Mouse (Mus musculus): ENCODE results near the gene Npb. TPM values are rescaled to one million over a fixed set of nuclear protein-coding genes. Genes with fewer than 3 reads are reported as not detected.
"Not testable (repeated sequence)": the region's sequence is repeated elsewhere in the genome, so short reads cannot be mapped to it uniquely, and the experiment has no call there.

The Npb gene
- polyA plus RNA-seq (2015; fragmentation: Nextera tagmentation; extraction: Ambion mirVana), result 13.6 and 15.5 TPM in 2 replicates

DNA sequence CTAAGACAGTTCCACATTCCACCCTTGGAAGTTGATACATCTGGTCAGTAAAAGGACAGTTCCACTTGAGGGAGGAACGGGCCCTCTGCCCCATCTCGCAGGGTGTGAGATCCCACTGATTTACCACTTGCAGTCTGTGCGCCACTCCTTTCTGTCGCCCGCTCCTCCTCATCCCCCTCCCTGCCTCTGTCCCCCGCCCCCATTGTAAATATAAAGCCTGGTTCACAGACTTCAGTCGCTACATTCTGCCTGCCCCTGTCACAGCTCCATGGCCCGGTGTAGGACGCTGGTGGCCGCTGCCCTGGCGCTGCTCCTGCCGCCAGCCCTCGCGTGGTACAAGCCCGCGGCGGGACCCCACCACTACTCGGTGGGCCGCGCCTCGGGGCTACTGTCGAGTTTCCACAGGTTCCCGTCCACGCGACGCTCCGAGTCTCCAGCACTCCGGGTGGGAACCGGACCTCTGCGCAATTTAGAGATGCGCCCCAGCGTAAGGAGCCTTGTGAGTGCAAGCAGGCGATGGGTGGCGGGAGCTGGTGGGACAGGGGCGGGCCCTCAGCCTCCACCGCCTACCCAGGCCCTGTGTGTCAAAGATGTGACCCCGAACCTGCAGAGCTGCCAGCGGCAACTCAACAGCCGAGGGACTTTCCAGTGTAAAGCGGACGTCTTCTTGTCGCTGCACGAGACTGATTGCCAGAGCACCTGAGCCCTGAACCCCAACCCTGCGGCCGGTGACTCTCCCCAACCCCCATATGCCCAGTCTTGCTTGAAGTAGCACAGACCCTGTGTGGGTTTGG, at the start of gene Npb:
Gene Npb, plus strand, starts transcription at position 237 of the 794 bp plus-strand sequence.
- H3K27ac ChIP-seq (ENCODE audit: low read length), result peak within 1 kb of the TSS; percentile 71
- H3K9ac ChIP-seq (ENCODE audit: low read length), result peak within 1 kb of the TSS; percentile 68
- H3K4me2 ChIP-seq (ENCODE audit: low read depth, low read length), result peak within 1 kb of the TSS; percentile 67
- H3K27me3 ChIP-seq (ENCODE audit: control insufficient read depth, insufficient read depth, low read length), result no peaks in the 10 kb centered on the region
- H3K36me3 ChIP-seq (ENCODE audit: control insufficient read depth, insufficient read depth), result peaks cover 14% of the 10 kb centered on the region
- ATAC-seq (replicated peaks; ENCODE audit: extremely low read depth, insufficient read depth, low FRiP score), result no peak; the same call in 1 of the 2 replicates
- peak within 1 kb of the TSS; percentile 45 for H3K4me3 ChIP-seq (ENCODE audit: low read length)
- no peaks in the 10 kb centered on the region for H3K9me3 ChIP-seq (replicated peaks; ENCODE audit: control insufficient read depth, low read length)
- 7% methylated on average over 45 of the region's 45 CpGs for WGBS
- H3K4me1 ChIP-seq (ENCODE audit: control insufficient read depth, insufficient read depth, low read length), result peaks cover 23% of the 10 kb centered on the region

GRCm38 (mm10) chr11:120558843-120559242, 49.4 kb upstream of the Npb start:
- H3K9me3 ChIP-seq (replicated peaks; ENCODE audit: control insufficient read depth, low read length); ATAC-seq (replicated peaks; ENCODE audit: extremely low read depth, insufficient read depth, low FRiP score); H3K9ac ChIP-seq (ENCODE audit: low read length); H3K4me2 ChIP-seq (ENCODE audit: low read depth, low read length); H3K4me3 ChIP-seq (ENCODE audit: low read length); H3K27ac ChIP-seq (ENCODE audit: low read length); H3K4me1 ChIP-seq (ENCODE audit: control insufficient read depth, insufficient read depth, low read length); H3K27me3 ChIP-seq (ENCODE audit: control insufficient read depth, insufficient read depth, low read length): not testable (repeated sequence)
- H3K36me3 ChIP-seq (ENCODE audit: control insufficient read depth, insufficient read depth), result peaks cover 47% of the 10 kb centered on the region
- 84% methylated on average over 6 of the region's 6 CpGs for WGBS

GRCm38 (mm10) chr11:120560952-120561728, 47.1 kb upstream of the Npb start:
- Histone ChIP-seq H3K4me2 (ENCODE audit: low read depth, low read length) (no peak overlapping the region), H3K27ac (ENCODE audit: low read length) (no peak overlapping the region), H3K27me3 (ENCODE audit: control insufficient read depth, insufficient read depth, low read length) (no peaks in the 10 kb centered on the region), H3K36me3 (ENCODE audit: control insufficient read depth, insufficient read depth) (peaks cover 66% of the 10 kb centered on the region), H3K9me3 (replicated peaks; ENCODE audit: control insufficient read depth, low read length) (no peaks in the 10 kb centered on the region), H3K4me1 (ENCODE audit: control insufficient read depth, insufficient read depth, low read length) (no peaks in the 10 kb centered on the region), H3K9ac (ENCODE audit: low read length) (no peak overlapping the region), H3K4me3 (ENCODE audit: low read length) (no peak overlapping the region)
- no peak for ATAC-seq (replicated peaks; ENCODE audit: extremely low read depth, insufficient read depth, low FRiP score)
- 90% methylated on average over 13 of the region's 13 CpGs for WGBS

- no peak overlapping the region for H3K9ac ChIP-seq (ENCODE audit: low read length)
- H3K4me1 ChIP-seq (ENCODE audit: control insufficient read depth, insufficient read depth, low read length), result no peaks in the 10 kb centered on the region
- WGBS, result 93% methylated on average over 13 of the region's 13 CpGs
- H3K9me3 ChIP-seq (replicated peaks; ENCODE audit: control insufficient read depth, low read length), result no peaks in the 10 kb centered on the region
- H3K4me2 ChIP-seq (ENCODE audit: low read depth, low read length), result no peak overlapping the region
- H3K4me3 ChIP-seq (ENCODE audit: low read length), result no peak overlapping the region
- no peak overlapping the region for H3K27ac ChIP-seq (ENCODE audit: low read length)
- ATAC-seq (replicated peaks; ENCODE audit: extremely low read depth, insufficient read depth, low FRiP score), result no peak
- H3K36me3 ChIP-seq (ENCODE audit: control insufficient read depth, insufficient read depth), result peaks cover 84% of the 10 kb centered on the region
- H3K27me3 ChIP-seq (ENCODE audit: control insufficient read depth, insufficient read depth, low read length), result no peaks in the 10 kb centered on the region
Observed at GRCm38 (mm10) chr11:120562949-120563348, 45.3 kb upstream of the Npb start.

DNA sequence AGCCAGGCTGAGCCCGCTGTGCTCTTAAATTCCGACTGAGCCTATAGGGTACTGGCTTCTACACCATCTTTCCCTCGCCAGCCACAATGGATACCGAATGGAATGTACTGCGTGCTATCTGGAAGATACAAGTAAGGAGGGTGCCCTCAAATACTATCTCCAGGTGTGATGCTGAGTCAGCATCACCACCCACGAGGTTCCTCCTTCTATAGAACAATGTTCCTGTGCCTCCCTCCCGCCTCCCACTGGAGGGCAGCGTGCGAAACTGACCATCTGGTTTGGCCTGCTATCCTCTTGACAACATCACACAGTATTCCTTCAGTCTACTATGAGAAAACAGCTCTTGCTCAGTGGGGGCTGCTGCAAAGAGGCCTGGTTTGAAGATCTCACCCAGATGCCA, 43.2 kb upstream of the Npb start:
- WGBS, result 86% methylated on average over 9 of the region's 9 CpGs
- Histone ChIP-seq H3K36me3 (ENCODE audit: control insufficient read depth, insufficient read depth) (peaks cover 87% of the 10 kb centered on the region), H3K9ac (ENCODE audit: low read length) (no peak overlapping the region), H3K27ac (ENCODE audit: low read length) (no peak overlapping the region), H3K4me1 (ENCODE audit: control insufficient read depth, insufficient read depth, low read length) (no peaks in the 10 kb centered on the region), H3K4me3 (ENCODE audit: low read length) (no peak overlapping the region), H3K27me3 (ENCODE audit: control insufficient read depth, insufficient read depth, low read length) (no peaks in the 10 kb centered on the region), H3K4me2 (ENCODE audit: low read depth, low read length) (no peak overlapping the region), H3K9me3 (replicated peaks; ENCODE audit: control insufficient read depth, low read length) (no peaks in the 10 kb centered on the region)
- no peak for ATAC-seq (replicated peaks; ENCODE audit: extremely low read depth, insufficient read depth, low FRiP score)

GRCm38 (mm10) chr11:120568324-120568723, 40.0 kb upstream of the Npb start:
- Histone ChIP-seq H3K9me3 (replicated peaks; ENCODE audit: control insufficient read depth, low read length) (no peaks in the 10 kb centered on the region), H3K27me3 (ENCODE audit: control insufficient read depth, insufficient read depth, low read length) (no peaks in the 10 kb centered on the region), H3K27ac (ENCODE audit: low read length) (no peak overlapping the region), H3K4me1 (ENCODE audit: control insufficient read depth, insufficient read depth, low read length) (peaks cover 10% of the 10 kb centered on the region), H3K9ac (ENCODE audit: low read length) (no peak overlapping the region), H3K4me2 (ENCODE audit: low read depth, low read length) (no peak overlapping the region), H3K4me3 (ENCODE audit: low read length) (no peak overlapping the region), H3K36me3 (ENCODE audit: control insufficient read depth, insufficient read depth) (peaks cover 69% of the 10 kb centered on the region)
- no peak for ATAC-seq (replicated peaks; ENCODE audit: extremely low read depth, insufficient read depth, low FRiP score)
- 89% methylated on average over 6 of the region's 6 CpGs for WGBS

- peaks cover 46% of the 10 kb centered on the region for H3K36me3 ChIP-seq (ENCODE audit: control insufficient read depth, insufficient read depth)
Observed at GRCm38 (mm10) chr11:120571122-120571521, 37.2 kb upstream of the Npb start.

DNA sequence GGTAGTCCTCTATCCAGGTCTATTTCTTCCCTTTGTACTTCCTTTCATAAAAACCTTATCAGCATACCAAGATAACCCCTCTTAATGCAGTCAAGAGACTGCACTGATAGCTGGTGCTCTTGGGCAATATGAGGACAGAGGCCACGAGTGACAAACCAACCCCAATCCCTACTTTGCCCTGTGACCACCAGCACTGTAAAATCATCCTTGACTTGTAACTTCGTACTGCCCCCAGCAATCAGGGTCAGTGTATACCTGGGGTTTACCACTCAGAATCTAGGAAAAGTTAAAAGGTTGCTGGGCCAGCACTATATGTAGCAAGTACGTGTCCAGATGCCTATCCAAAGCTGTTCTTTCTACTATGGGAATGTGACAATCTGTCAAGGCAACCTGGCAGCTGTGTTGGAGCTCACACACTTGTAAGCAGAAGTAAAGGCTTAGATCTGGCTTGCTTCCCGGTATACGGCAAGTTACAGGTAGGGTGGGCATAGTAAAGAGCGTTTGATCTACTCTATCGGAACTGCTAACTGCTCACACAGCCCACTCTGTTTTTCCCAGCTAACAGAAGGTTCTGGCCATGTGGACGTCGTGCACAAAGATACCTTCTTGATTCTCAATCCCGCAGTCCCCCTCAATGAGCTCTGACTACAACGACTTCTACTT, 36.4 kb upstream of the Npb start:
- Histone ChIP-seq H3K27ac (ENCODE audit: low read length) (peak overlapping the region; percentile 92), H3K4me1 (ENCODE audit: control insufficient read depth, insufficient read depth, low read length) (peaks cover 19% of the 10 kb centered on the region), H3K9me3 (replicated peaks; ENCODE audit: control insufficient read depth, low read length) (no peaks in the 10 kb centered on the region), H3K27me3 (ENCODE audit: control insufficient read depth, insufficient read depth, low read length) (no peaks in the 10 kb centered on the region), H3K4me3 (ENCODE audit: low read length) (peak overlapping the region; percentile 97), H3K4me2 (ENCODE audit: low read depth, low read length) (peak overlapping the region; percentile 90), H3K9ac (ENCODE audit: low read length) (peak overlapping the region; percentile 97), H3K36me3 (ENCODE audit: control insufficient read depth, insufficient read depth) (peaks cover 38% of the 10 kb centered on the region)
- no peak for ATAC-seq (replicated peaks; ENCODE audit: extremely low read depth, insufficient read depth, low FRiP score)
- WGBS, result 4% methylated on average over 11 of the region's 11 CpGs

More at GRCm38 (mm10) chr11:120571122-120571521, 37.2 kb upstream of the Npb start:
- no peaks in the 10 kb centered on the region for H3K9me3 ChIP-seq (replicated peaks; ENCODE audit: control insufficient read depth, low read length)
- H3K4me1 ChIP-seq (ENCODE audit: control insufficient read depth, insufficient read depth, low read length), result peaks cover 19% of the 10 kb centered on the region
- H3K4me2 ChIP-seq (ENCODE audit: low read depth, low read length), result peak overlapping the region; percentile 90
- H3K27ac ChIP-seq (ENCODE audit: low read length), result no peak overlapping the region
- H3K27me3 ChIP-seq (ENCODE audit: control insufficient read depth, insufficient read depth, low read length), result no peaks in the 10 kb centered on the region
- 38% methylated on average over 3 of the region's 3 CpGs for WGBS
- peak overlapping the region; percentile 97 for H3K4me3 ChIP-seq (ENCODE audit: low read length)
- ATAC-seq (replicated peaks; ENCODE audit: extremely low read depth, insufficient read depth, low FRiP score), result no peak
- H3K9ac ChIP-seq (ENCODE audit: low read length), result peak overlapping the region; percentile 97

Measured in heart, embryonic 16.5 days (tissue).